Mouse (Mus musculus) spleen, adult 2 months (tissue): Measurements from ENCODE around the gene Gm12569. TPM values are rescaled to one million over a fixed set of nuclear protein-coding genes. Genes with fewer than 3 reads are reported as not detected.

ENCODE experiments used
- DNase-seq, 2 experiments: peaks; one replicate each; pipeline versions ENCODE4 v3.0.0 to v3.0.0-alpha.2; 2012 to 2021; ENCODE audit warnings: low spot score in 2 of 2, low read depth in 1 of 2
- H3K27ac ChIP-seq: fragments of 200-500 bp; 2 replicates; pipeline ENCODE4 v1.5.1; 2012; ENCODE audit warnings: low read length, inconsistent platforms; ENCODE audit not compliant: insufficient read depth
- H3K27me3 ChIP-seq: fragments of 200-500 bp; 2 replicates; pipeline ENCODE4 v1.6.1; 2012; ENCODE audit warnings: mild to moderate bottlenecking, moderate library complexity, low read length, inconsistent platforms; ENCODE audit not compliant: control insufficient read depth, insufficient read depth
- H3K36me3 ChIP-seq: fragments of 200-500 bp; 2 replicates; pipeline ENCODE4 v1.6.1; 2012; ENCODE audit warnings: mild to moderate bottlenecking, low read length, inconsistent platforms; ENCODE audit not compliant: control insufficient read depth, insufficient read depth
- H3K4me1 ChIP-seq: fragments of 200-500 bp; 2 replicates; pipeline ENCODE4 v1.6.1; 2011; ENCODE audit warnings: inconsistent platforms; ENCODE audit not compliant: control insufficient read depth, insufficient read depth, insufficient read length
- H3K4me3 ChIP-seq: fragments of 200-500 bp; 2 replicates; pipeline ENCODE4 v1.5.1; 2011; ENCODE audit warnings: mild to moderate bottlenecking, inconsistent platforms; ENCODE audit not compliant: insufficient read depth, insufficient read length; ENCODE audit errors: extremely low read depth
- CTCF ChIP-seq: fragments of 200-500 bp; IDR thresholded peaks from 2 replicates; pipeline ENCODE4 v1.5.1; 2011; ENCODE audit warnings: mild to moderate bottlenecking, inconsistent platforms; ENCODE audit not compliant: insufficient read depth, insufficient read length, insufficient replicate concordance; ENCODE audit errors: extremely low read depth
- POLR2A ChIP-seq: fragments of 200-500 bp; IDR thresholded peaks from 2 replicates; pipeline ENCODE4 v1.6.1; 2011; ENCODE audit warnings: low read depth, low read length, inconsistent platforms
- WGBS: fragments of 180-500 bp; shearing (Covaris S2); methylation state at CpG from one replicate; pipeline ENCODE4 v1.1.7; 2018; 5-methylcytosine and 5-hydroxymethylcytosine counted together
- polyA plus RNA-seq: library from polyadenylated mRNA; depleted of rRNA; stranded (reverse); fragments of >200 nt; gene quantifications from 2 replicates; pipeline ENCODE4 v1.2.3, GENCODE M21; 2012; rRNA removed

Gene Gm12569
- polyA plus RNA-seq = not detected in 2 replicates

DNA sequence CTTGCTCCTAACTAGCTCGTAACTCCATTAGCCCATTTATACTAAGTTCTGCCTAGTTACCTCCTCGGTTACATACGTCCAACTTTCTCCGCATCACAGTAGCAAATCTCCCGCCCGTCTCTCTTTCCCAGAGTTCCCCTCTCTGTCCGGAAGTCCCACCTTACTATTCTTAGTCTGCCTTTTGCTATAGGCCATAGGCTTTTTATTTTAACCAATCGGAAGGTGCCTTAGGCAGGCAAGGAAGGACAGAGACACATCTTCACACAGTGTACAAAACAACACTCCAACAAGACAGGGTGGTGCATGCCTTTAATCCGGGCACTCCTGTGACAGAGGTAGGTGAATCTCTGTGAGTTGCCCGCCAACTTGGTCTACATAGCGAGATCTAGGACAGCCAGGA is at the start of gene Gm12569:
Gene Gm12569, plus strand, starts transcription at position 166 of the 400 bp plus-strand sequence.
- Histone ChIP-seq H3K36me3 (no peaks in the 10 kb centered on the region), H3K4me1 (no peaks in the 10 kb centered on the region), H3K4me3 (no peak within 1 kb of the TSS), H3K27me3 (no peaks in the 10 kb centered on the region), H3K27ac (no peak within 1 kb of the TSS)
- WGBS = 93% methylated on average over 11 of the region's 11 CpGs
- no peak for DNase-seq
- no peak for TF ChIP-seq POLR2A
- TF ChIP-seq CTCF = no peak

DNA sequence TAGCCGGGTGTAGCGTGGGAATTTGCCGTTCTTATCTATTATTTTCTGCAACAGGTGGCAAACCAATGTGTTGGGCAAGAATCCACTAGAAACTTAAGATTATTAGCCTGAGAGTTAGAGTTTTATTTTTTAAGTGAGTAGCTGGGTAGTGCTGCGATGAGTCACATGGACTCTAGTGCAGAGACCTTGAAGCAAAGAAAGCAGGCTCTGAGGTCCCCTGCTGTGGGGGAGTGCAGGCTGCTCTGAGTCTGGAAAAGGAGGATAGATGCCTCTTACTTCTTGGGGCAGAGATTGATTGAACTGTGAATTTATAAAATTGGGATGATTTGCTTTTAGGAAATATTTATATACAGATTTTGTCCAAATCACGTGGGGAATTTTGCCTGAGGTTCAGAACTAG is 17.5 kb upstream of the Gm12569 start:
- no peaks in the 10 kb centered on the region for H3K36me3 ChIP-seq
- TF ChIP-seq POLR2A (no peak), CTCF (no peak)
- H3K4me1 ChIP-seq = no peaks in the 10 kb centered on the region
- H3K4me3 ChIP-seq = no peak overlapping the region
- 84% methylated on average over 5 of the region's 5 CpGs for WGBS
- H3K27me3 ChIP-seq = no peaks in the 10 kb centered on the region
- no peak for DNase-seq
- no peak overlapping the region for H3K27ac ChIP-seq

GRCm38 (mm10) chr11:51207758-51208157 is 12.5 kb upstream of the Gm12569 start:
- Histone ChIP-seq H3K27me3 (no peaks in the 10 kb centered on the region), H3K27ac (no peak overlapping the region), H3K36me3 (no peaks in the 10 kb centered on the region), H3K4me1 (no peaks in the 10 kb centered on the region), H3K4me3 (no peak overlapping the region)
- no peak for TF ChIP-seq POLR2A
- TF ChIP-seq CTCF = no peak
- 86% methylated on average over 3 of the region's 3 CpGs for WGBS
- DNase-seq = no peak

DNA sequence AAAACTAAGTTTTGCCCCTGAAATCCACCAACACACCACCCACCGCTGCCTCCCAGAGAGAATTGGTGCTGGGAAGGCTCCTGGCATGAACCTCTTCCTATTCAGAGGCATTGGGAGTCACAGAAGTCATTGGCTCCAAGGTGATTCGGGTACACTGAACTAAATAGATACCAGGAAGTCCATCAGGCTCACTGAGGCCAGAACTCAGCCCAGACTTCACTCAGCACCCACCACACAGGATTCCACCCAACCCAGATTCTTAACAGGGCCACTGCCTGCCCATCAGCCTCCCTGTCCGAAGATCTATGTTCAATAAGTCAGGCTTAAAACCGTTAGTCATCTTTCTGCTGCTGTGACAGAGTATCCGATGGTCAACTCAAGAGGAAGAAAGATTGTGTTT is 8.8 kb upstream of the Gm12569 start:
- no peaks in the 10 kb centered on the region for H3K36me3 ChIP-seq
- no peaks in the 10 kb centered on the region for H3K4me1 ChIP-seq
- no peaks in the 10 kb centered on the region for H3K27me3 ChIP-seq
- H3K27ac ChIP-seq = no peak overlapping the region
- 86% methylated on average over 5 of the region's 5 CpGs for WGBS
- no peak overlapping the region for H3K4me3 ChIP-seq
- DNase-seq = no peak
- TF ChIP-seq CTCF (no peak), POLR2A (no peak)

DNA sequence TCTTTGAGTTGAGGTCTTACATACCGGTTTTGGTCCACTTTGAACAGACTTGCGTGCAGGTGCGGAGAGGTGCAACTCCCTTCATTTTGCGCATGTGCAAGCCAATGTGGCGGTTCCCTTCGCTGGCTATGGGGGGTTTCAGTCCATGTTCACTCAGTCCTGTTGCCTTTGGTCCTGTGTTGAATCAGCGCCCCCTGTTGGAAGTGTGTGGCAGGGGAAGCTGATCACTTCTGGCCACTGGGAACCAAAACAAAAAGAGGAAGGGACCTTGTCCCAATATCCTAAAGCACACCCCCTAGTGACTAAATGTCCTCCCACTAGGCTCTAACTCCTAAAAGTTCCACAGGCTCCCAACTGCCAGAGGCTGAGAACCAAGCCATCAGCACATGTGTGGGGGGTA is 6.3 kb upstream of the Gm12569 start:
- Histone ChIP-seq H3K4me1 (no peaks in the 10 kb centered on the region), H3K27me3 (no peaks in the 10 kb centered on the region), H3K36me3 (no peaks in the 10 kb centered on the region), H3K27ac (no peak overlapping the region), H3K4me3 (no peak overlapping the region)
- DNase-seq = no peak
- WGBS = 87% methylated on average over 7 of the region's 7 CpGs
- TF ChIP-seq CTCF (no peak), POLR2A (no peak)

DNA sequence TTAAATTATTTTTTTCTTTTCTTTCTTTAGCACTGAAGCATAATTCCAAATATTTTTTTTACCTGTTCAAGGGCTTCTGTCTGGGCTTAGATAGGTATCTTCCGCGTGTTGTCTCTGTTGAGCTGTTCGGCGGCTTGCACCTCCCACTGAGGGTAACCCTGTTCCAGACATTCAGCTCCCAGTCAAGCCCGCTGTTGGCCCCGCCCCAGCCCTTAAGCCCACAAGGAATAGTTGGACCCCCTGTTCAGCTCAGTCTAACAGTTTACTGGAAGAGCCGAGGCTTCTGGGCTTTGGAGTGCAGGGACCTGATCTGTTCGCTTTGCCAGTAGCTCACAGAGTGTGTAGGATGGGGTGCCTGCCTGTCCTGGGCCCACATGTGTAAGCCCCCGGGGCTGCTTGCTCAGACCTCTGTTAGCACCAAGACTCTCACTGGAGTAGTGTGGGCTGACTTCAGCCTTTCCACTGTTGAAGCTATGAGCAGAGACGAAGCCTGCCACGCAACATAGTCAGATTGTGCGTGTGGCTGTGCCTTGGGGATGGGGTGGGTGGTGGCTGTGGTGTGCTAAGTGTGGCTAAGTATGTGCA is 785 bp upstream of the Gm12569 start:
- 88% methylated on average over 12 of the region's 12 CpGs for WGBS
- Histone ChIP-seq H3K4me3 (no peak overlapping the region), H3K27ac (no peak overlapping the region), H3K27me3 (no peaks in the 10 kb centered on the region), H3K36me3 (no peaks in the 10 kb centered on the region), H3K4me1 (no peaks in the 10 kb centered on the region)
- no peak for DNase-seq
- TF ChIP-seq POLR2A (no peak), CTCF (no peak)

DNA sequence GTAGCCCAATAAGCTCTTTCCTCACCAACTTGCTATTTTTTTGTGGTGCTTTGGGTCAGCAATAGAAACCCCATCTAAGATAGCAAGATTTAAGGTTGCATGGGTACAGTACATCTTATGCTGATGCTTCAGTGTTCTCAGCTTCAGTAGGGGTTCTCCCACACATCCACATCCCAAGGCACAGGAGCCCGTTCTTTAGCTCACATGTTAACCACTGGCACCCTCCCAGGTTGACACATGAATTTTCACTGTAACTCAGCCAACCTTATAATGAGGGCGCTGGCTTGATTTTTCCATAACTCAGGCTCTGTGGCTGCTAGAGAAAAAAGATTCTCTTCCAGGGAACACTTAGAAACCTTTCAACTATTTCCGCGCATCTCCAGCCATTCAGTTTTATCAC is 6.8 kb downstream of the Gm12569 start:
- no peaks in the 10 kb centered on the region for H3K4me1 ChIP-seq
- H3K27me3 ChIP-seq = no peaks in the 10 kb centered on the region
- no peak for DNase-seq
- TF ChIP-seq POLR2A = no peak
- no peak for TF ChIP-seq CTCF
- no peak overlapping the region for H3K4me3 ChIP-seq
- no peak overlapping the region for H3K27ac ChIP-seq
- H3K36me3 ChIP-seq = no peaks in the 10 kb centered on the region
- 90% methylated on average over 4 of the region's 4 CpGs for WGBS
